Mouse (Mus musculus) layer of hippocampus, postnatal 36 days (tissue): ENCODE measurements around the gene Ifitm6. TPM values are rescaled to one million over a fixed set of nuclear protein-coding genes. Genes with fewer than 3 reads are reported as not detected.
"Not testable (repeated sequence)": the region's sequence is repeated elsewhere in the genome, so short reads cannot be mapped to it uniquely, and the experiment has no call there.

Source experiments
- DNase-seq, 2 experiments: peaks; one replicate each; pipeline ENCODE4 v3.0.0; 2022
- total RNA-seq, 2 experiments: library from RNA; stranded (reverse); gene quantifications; 2 replicates each; pipeline ENCODE4 v1.2.3; 2021

Ifitm6 gene
- total RNA-seq, 2 experiments from 2014 or later: 0.63 TPM; not detected in 1

DNA sequence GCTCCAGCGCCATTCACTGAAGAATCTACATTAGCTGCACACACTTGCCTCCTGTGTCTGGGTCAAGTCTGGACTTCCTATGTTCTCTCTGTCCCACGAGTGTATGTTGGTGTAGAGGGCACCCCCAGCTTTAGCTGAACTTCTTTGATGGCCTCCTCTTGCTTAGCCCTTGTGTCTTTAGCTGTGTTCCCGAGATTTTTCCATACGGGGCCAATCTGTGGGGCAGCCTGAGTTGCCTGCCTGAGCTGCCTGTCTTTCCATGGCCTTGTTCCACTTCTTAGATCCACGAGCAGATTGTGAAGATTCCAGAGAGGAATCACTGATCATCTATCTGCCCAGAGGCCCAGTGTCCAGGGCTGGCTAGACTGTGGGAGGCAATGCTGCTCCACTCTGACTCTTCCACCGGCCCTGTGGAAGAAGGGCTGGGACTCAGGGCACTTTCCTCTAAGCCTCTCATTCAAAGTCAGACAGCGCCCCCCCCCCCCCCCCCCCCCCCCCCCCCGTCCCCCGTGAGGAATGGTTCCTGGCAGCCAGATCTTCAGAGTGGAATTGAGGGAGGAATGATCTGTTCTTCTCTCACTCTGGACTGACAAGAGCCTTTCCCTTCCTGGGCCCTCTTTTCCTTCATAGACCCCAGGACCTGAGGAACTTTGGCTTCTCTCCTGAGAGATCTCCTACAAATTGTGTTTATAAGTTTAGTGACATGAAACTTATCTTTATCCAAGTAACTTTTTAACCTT is 23.3 kb upstream of the Ifitm6 start:
- no peak for DNase-seq

DNA sequence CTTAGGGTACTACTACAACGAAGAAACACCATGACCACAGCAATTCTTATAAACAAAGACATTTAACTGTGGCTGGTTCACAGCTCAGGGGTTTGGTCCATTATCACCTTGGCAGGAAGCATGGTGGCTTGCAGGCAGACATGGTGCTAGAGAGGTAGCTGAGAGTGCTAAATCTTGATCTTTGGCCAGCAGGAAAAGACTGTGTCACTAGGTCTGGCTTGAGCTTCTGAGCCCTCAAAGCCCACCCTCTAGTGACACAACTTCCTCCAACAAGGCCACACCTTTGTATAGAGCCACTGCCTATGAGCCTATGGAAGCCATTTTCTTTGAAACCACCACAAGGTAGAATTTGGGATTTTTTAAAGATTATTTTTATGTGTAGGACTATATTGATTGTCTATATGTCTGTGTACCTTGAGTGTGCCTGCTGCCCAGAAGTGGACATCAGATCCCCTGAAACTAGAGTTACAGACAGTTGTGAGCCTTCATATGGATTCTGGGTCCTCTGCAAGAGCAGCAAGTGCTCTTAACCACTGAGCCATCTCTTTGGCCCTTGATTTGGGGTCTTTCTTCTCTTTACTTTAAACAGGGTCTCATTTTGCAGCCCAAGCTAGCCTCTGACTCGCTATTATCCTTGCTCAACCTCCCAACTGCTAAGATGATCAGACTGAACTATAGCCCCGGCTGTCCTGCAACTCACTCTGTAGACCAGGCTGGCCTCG is 21.8 kb upstream of the Ifitm6 start:
- no peak for DNase-seq

DNA sequence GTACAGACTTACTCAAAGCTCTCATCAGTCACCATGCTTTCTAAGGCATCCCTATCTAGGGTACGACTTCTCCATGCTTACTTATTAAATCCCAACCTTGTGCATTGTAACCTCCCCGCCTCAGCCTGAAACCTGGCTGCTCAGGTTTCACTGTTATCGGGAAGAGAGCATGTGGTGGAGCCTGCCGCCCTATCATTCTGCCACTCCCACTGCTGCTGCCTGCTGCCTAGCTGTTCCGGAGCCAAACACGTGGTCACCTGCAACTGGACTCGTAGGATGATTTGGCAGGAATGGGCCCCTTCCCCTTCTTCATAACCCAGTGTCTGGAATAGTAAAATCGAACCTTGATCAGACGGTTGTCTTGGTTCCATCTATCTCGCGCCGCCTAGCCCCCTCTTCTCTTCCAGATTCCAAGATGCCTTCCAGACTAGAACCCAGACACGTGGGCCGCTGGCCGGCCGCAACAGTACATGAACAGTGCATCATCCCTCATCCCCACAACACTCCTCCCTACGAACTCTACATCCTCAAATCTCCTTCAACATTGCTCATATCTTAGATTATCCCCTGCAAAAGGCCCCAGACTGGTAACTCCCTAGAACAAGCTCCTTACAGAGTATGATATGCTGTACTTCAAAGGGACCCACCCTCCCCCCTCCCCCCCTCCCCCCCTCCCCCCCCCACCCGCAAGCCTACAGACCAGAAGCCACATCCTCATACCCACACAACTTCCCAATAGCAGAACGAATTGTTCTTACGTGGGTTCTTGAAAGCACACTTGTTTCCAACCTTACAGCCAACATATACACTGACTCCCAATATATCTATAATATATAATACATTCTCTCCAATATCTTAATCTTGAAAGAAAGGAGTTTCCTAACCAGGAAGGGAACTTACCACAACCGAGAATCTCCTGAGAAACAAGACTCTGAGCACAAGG is 20.6 kb upstream of the Ifitm6 start:
- DNase-seq: no peak

DNA sequence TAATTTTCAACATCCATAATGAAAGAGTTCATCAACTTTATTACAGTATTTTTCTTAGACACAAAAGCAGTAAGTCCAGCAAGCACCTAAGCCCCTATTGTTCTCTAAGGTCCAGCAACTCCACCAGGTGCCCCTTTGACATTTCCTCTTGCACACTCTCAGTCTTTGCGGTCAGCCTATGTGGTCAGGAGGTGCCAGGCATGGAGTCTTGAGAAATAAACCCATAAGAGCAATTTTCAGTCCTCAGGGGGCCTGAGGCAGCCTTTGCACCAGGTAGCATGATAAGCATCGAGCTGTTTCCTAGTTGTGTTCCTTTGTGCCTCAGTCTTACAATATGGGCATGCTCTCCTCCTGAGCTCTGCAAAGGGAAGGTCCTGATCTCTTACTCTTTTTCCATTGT is 18.9 kb upstream of the Ifitm6 start:
- DNase-seq: not testable (repeated sequence)

DNA sequence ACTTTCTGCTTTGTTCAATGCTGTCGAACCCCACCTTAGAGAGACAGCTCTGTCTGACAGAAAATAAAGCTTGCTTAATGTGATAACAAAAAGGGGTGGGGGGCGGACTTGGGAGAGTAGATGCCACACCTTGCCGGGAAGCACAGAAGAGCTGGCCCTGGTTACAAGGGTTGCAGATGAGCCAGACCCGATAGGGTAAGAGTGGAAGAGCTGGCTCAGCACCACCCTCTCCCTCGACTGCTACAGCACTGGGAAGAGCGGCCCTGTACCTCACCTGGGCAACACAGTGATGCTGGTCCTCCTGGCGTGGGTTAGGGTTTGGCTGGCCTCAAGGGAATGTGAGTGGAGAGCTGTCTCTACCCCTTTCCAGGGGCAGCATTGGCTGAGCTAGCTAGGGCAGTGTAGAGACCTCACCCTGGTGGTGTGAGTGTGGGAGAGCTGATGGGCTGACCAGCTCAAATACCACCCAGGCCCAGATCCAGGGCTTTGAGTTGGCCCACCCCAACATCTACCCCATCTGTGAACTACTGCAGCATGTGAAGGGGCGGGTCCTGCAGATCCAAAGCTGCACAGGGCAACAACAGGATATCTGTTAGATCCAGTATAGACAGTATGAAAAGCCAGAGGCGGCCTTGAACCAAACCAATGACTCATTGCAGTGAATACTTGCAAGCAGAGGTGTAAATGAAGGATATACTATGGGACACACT is 14.9 kb upstream of the Ifitm6 start:
- DNase-seq: no peak

DNA sequence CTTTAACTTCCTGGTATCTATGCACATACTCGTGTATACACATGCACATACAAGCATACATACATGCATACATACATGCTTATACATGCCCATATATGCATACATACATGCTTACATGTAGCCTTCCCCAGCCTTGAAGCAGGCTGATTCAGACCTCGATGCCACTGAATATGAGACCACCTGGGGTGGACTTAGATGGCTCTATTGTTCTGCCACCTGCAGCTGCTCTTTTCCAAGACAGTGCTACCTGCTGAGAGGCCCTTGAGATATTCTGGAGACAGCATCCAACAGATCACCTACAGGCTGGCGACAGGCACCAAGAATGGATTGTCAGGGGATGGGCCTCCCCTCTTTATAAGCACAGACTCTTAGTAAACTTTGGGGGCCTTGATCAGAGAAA is 12.7 kb upstream of the Ifitm6 start:
- no peak for DNase-seq

DNA sequence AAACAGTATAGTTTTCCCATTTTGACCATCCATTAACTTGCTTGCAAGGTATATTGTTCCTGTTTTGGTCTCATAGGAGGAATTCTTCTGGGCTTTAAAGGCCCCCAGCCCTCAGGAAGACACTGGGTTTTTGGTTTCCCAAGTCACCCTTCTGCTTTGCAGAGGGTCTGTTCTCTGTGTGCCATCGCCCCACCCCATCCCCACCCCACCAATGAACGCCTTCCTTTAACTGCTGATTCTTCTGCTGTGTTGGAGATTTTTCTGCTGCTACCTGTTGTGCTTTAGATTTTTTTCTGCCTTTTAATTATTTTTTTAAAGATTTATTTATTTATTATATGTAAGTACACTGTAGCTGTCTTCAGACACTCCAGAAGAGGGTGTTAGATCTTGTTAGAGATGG is 11.1 kb upstream of the Ifitm6 start, which contains the start of gene Gm17387:
Gene Gm17387 (plus strand): TSS at position 301 of the 400 bp plus-strand sequence.
- no peak for DNase-seq

DNA sequence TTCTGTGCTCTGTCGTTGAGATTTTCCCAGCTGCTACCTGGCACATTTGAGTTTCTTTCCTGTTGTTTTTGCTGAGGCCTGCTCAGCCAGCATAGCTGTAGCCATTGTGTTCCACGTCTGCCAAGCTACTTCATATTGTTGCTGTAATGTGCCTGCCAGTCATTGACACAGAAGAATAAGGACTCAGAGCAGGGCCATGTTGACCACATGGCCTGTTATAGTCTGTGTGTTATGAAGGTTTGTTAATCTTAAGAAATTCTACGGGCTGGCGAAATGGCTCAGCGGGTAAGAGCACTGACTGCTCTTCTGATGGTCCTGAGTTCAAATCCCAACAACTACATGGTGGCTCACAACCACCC is 9.0 kb upstream of the Ifitm6 start:
- DNase-seq: no peak

DNA sequence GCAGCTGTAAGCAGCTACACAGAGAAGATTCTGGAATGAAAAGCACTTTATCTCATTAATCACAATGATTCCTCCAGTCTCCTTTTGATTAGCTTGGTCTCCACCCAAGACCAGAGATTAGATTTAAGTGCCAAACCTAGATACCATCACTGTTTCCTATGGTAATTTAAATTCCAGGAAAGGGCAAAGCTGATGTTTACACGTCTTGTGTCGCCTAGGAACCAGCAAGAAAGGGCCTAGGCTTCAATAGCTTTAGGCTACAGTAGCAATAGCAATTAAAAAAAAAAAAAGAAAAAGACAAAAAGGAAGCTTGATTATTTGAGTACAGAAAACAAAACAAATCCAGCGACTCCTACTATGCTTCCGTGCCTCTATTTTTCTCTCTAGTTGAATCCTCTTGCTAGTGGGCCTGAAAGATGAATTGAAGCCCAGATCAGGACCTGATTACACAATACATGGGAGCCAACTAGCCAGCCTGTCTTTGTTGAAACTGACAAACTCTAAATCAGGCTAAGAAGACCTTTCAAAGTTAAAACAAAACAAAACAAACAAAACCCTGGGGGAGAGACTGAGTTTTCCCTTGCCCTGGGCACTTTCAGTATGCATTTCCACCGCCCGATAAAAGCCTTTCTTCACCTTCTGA is 8.5 kb upstream of the Ifitm6 start:
- no peak for DNase-seq

DNA sequence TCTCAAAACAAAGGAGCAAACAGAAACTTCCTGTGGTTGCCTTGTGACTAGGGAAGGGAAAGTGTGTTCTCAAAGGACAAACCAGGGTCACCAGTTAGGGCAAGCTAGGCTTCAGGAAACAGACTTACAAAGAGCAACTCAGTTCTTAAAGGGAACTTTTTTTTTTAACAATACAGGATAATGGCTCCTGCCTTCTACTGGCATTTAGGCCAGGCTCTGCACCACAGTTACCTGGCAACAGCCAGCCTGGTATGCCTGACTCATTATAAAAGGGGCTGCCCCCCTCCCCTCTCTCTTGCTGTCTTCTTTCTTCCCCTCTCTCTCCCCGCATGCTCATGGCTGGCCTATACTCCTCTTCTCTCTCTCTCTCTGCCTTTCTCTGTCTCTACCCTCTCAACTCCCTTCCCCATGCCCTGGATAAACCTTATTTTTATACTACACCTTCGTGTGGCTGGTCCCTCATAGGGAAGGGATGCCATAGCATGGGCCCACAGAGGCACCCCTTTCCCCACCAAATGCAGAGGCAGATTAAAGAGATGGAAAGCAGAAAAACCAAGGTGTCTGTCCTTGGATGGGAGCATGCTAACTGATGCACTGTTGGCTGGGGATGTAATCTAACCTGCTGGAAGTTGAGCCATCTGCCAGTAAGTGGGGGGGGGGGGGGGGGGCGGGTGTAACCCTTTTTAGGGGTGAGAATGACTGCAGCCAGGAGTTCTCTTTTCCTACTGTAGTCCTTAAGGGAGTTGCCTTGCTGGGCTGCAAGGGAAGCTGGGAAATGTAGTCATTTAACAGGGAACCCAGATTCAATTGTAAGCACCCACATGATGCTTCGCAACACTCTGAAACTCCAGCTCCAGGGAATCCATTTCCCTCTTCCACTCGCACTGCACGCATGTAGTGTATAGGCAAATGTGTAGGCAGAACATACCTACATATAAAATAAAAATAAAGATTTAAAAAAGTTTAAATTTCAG is 7.4 kb upstream of the Ifitm6 start:
- DNase-seq: no peak

DNA sequence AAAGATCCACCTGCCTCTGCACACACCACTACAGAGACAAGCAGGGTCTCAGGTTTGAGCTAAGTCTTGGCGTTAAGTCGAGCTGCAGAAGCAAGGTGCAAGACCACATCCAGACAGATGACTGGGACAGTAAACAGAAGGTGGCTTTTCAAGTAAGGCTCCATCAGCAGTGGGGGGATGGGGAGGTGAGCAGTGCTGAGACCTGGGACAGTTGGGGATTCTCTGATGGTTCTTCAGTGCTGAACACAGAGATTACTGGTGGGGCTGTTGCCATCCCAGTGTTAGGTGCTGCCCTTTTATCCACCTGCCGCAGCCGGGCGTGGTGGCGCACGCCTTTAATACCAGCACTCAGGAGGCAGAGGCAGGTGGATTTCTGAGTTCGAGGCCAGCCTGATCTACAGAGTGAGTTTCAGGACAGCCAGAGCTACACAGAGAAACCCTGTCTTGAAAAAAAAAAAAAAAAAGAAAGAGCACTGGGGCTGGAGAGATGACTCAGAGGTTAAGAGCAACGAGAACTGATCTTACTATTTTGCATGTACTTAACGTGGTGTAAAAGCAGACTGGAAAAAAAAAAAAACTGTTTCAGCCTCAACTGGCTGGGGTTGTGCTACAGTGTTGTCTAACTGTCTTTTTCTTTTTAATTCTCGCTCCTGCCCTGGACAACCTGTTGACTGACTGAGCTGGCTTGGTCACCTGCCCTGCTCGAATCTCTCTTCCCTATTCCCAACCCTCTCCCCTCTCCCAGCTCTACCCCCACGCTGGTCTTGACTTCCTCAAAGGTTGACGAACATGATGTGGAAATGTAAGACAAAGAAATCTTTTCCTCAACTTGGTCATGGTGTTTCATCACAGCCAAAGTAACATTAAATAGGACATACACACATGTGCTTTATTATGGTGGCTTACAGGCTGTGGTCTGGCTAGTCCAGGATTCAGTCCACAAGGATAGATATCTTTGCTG is 4.0 kb upstream of the Ifitm6 start:
- no peak for DNase-seq

DNA sequence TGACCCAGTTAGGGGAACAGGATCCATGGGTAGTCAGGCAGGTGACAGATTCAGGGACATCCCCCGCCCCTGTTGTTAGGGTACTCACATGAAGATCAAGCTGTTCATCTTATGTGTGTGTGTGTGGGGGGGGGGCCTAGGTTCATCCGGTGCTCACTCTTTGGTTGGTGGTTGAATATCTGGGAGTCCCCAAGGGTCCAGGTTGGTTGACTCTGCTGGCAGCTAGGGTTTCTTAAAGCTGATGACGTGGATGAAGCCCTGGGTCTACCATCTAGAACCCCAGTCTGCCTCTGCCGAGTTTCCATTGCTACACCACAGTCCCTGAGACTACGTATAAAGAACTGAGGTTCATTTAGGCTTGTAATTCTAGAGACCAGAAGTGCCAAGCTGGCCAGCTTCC is 1.3 kb upstream of the Ifitm6 start:
- DNase-seq: no peak

DNA sequence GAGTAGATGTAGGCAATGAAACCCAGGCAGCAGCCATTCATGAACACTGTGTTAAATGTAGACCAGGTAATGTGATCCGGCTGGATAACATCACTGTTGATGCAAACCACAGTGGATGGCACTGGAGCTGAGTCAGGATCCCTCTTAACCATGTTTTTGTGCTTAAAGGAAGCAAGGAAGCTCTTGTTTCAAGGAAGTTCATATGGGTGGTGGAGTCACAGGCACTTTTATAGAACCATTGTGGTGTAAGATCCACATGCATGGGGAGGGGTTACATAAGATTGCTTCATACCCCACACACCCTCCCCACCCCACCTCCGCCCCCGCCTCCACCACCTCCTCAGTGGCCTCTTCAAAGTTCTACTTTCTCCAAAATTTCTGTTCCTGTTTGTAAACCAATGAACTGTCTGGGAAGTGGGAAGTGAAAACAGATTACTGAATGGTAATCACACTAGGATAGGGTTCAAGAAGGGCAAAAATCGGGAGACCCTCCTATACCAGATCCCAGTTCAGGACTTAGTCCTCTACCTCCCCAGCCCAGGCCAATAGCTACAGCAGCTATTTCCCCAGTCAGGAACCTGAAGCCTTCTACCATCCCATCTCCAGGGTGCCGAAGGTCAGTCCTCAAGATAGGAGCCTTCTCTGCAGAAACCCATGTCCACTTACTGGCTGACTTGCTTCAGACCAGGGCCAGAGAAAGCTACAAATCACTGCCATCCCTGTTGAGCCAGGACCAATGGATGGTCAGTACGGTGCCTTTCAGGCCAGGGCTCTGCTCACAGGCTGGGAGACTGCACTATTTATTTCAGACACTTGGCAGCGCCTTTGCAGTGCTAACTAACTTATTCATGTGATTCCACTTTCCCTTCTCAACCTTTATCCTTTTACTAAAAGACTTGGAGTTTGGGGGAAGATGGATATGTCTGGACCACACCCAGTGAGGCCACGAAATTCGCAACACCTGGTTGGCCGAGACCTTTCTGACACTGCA is 722 bp downstream of the Ifitm6 start:
- DNase-seq: no peak

DNA sequence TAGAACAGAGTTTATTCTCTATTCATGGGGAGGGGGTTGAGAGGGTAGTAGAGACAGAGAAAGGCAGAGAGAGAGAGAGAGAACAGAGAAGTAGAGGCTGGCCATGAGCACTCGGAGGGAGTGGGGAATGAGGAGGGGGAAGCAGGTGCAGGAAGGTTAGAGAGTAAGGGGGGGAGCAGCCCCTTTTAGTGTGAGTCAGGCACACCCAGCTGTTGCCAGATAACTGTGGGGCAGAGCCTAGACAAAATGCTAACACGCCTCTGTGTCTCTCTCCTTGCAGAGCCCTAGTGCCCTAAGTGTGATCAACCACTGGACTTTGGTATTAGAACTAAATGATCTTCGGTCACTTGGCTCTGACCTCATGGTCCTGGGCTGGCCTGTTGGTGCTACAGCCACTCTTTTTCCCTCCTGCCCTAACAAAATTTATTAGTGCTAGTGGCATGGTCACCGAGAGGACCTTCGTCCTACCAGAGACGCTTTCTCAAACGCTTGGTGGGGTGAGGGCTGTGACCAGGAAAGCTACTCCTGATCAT is 6.4 kb downstream of the Ifitm6 start:
- DNase-seq: no peak

DNA sequence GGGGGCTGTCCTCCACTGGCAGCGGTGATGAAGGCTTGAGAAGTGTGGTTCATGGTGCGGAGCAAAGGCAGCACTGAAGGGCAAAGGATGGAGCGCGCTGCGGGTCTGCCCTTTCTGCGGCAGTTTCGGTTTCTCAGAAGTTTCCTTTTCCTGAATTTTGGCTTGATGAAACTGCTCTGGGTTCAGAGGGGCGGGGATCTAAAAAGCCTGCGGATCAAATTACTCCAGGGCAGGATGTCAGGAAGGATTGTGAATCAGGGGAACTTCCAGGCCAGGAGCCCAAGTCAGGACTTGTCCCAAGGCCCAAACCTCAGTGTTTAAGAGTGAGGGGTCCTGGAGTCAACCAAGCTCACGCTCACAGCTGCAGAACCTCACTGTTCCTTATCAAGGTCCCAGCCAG is 7.1 kb downstream of the Ifitm6 start, which contains the start of gene Ifitm3:
Gene Ifitm3 (minus strand): TSS at position 178 of the 400 bp plus-strand sequence.
- DNase-seq: no peak

DNA sequence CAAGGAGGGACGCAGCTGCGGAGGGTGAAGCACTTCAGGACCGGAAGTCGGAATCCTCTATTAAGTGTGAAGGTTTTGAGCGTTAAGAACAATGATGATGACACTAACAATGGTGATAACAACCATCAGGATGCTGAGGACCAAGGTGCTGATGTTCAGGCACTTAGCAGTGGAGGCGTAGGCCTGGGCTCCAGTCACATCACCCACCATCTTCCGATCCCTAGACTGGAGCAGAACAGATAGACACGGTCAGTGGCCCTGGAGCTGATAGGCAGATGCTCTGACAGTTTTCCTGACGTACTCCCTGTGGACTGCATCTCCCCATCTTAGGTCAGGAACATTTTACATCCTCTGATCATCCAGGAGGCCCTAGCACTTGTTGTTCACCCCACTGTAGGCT is 8.1 kb downstream of the Ifitm6 start:
- no peak for DNase-seq

DNA sequence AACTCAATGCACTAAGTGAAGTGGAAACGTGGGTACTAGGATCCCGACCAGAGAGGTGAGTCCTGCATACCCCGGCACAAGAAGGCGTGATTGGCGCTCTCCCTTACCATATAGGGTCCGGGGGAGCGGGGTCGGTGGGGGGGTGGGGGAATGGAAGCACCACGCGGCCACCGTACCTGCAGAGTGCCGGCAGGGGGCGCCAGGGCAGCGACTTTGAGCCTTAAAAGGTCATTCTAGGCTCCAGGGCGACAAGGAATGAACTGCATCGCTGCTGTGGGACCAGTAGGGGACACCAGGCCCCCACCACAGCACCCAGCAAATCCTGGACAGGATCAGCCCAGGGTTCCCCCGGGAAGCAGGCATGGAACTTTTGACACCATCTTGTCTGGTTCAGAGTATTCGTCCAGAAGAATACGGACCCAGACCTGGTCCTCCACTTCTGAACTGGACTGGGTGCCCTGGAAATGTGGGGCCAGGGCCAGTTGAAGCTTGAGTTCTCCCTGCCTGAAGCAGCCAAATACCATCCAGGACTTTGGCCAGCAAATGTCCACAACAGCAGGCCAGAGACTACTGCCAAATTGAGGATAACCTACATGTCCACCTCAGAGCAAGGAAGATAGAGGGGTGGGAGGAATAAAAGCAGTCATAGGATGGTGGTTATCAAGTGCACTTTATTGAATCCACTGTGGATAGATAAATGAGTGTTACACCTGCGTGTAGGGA is 8.6 kb downstream of the Ifitm6 start:
- DNase-seq: peak; percentile 25 to 42
